Mouse (Mus musculus): ENCODE results near the gene Dnase2a.
A peak's percentile ranks its signal among the peaks of the same experiment; 100 is the strongest.

Gene Dnase2a

GRCm38 (mm10) chr8:84936962-84937546 is 28.7 kb downstream of the Dnase2a start, which contains the start of gene Mast1:
TSS of gene Mast1 (minus strand) at chr8:84937359.
- no peak for DNase-seq (ENCODE audit: low spot score)

GRCm38 (mm10) chr8:84937620-84938485 is 29.5 kb downstream of the Dnase2a start:
- DNase-seq (ENCODE audit: low spot score): no peak

- DNase-seq (ENCODE audit: low spot score): no peak
Observed at GRCm38 (mm10) chr8:84943699-84944098, 35.3 kb downstream of the Dnase2a start.

GRCm38 (mm10) chr8:84944478-84945160 is 36.3 kb downstream of the Dnase2a start:
- DNase-seq (ENCODE audit: low spot score): no peak

GRCm38 (mm10) chr8:84945235-84945632 is 36.9 kb downstream of the Dnase2a start:
- DNase-seq (ENCODE audit: low spot score): no peak

- DNase-seq (ENCODE audit: low spot score): no peak
Observed at GRCm38 (mm10) chr8:84945633-84946527, 37.5 kb downstream of the Dnase2a start.

- DNase-seq (ENCODE audit: low spot score): no peak
Observed at GRCm38 (mm10) chr8:84946528-84947240, 38.3 kb downstream of the Dnase2a start, which contains the start of gene Rtbdn. TSS of gene Rtbdn (plus strand) at chr8:84946991.

- DNase-seq (ENCODE audit: low spot score): peak; percentile 74
Observed at GRCm38 (mm10) chr8:84947241-84947545, 38.8 kb downstream of the Dnase2a start.

GRCm38 (mm10) chr8:84949753-84950152 is 41.4 kb downstream of the Dnase2a start:
- no peak for DNase-seq (ENCODE audit: low spot score)

- no peak for DNase-seq (ENCODE audit: low spot score)
Observed at GRCm38 (mm10) chr8:84952612-84953255, 44.4 kb downstream of the Dnase2a start.

GRCm38 (mm10) chr8:84956768-84957167 is 48.4 kb downstream of the Dnase2a start:
- peak; percentile 78 for DNase-seq (ENCODE audit: low spot score)

GRCm38 (mm10) chr8:84959811-84960210 is 51.5 kb downstream of the Dnase2a start:
- DNase-seq (ENCODE audit: low spot score): peak; percentile 96

GRCm38 (mm10) chr8:84963952-84964351 is 55.6 kb downstream of the Dnase2a start:
- DNase-seq (ENCODE audit: low spot score): no peak

GRCm38 (mm10) chr8:84965731-84966291 is 57.5 kb downstream of the Dnase2a start:
- DNase-seq (ENCODE audit: low spot score): peak; percentile 97

GRCm38 (mm10) chr8:84966603-84967002 is 58.2 kb downstream of the Dnase2a start:
- no peak for DNase-seq (ENCODE audit: low spot score)

- DNase-seq (ENCODE audit: low spot score): no peak
Observed at GRCm38 (mm10) chr8:84967532-84968304, 59.4 kb downstream of the Dnase2a start.

- DNase-seq (ENCODE audit: low spot score): peak; percentile 59
Observed at GRCm38 (mm10) chr8:84968650-84969049, 60.3 kb downstream of the Dnase2a start.

GRCm38 (mm10) chr8:84969241-84970134 is 61.1 kb downstream of the Dnase2a start, which contains the start of the genes Gm49661, Prdx2 and Rnaseh2a:
TSS of gene Gm49661 (minus strand) at chr8:84969433.
TSS of gene Prdx2 (plus strand) at chr8:84969587.
TSS of gene Rnaseh2a (minus strand) at chr8:84969767.
- DNase-seq (ENCODE audit: low spot score): peak; percentile 82

All from adipocyte (in vitro differentiated cells).